Mouse (Mus musculus) neural tube, embryonic 12.5 days (tissue): ENCODE measurements at regions not wholly inside any gene's neighbourhood (a gene's known extent, or its start where the extent isn't known, plus 50 kb on each side); places are given as distances from the start of the nearest gene placed in this dataset.

Experiments
- ATAC-seq: fragments of 200-750 bp; cut with Nextera tagmentation; 2 replicates; pipeline ENCODE4 v1.8.0; 2017; ENCODE audit warnings: low read depth, mild to moderate bottlenecking, moderate TSS enrichment, moderate library complexity; ENCODE audit not compliant: low FRiP score
- H3K27ac ChIP-seq: fragments of 300-500 bp; sonication (generic); 2 replicates; pipeline ENCODE4 v1.5.1; 2016
- H3K27me3 ChIP-seq: fragments of 300-500 bp; sonication (generic); replicated peaks from 2 replicates; pipeline ENCODE4 v1.6.1; 2016; ENCODE audit warnings: mild to moderate bottlenecking
- H3K36me3 ChIP-seq: fragments of 300-500 bp; sonication (generic); 2 replicates; pipeline ENCODE4 v1.6.1; 2016; ENCODE audit warnings: mild to moderate bottlenecking
- H3K4me1 ChIP-seq: fragments of 300-500 bp; sonication (generic); 2 replicates; pipeline ENCODE4 v1.6.1; 2016
- H3K4me2 ChIP-seq: fragments of 300-500 bp; sonication (generic); replicated peaks from 2 replicates; pipeline ENCODE4 v1.6.1; 2016; ENCODE audit warnings: mild to moderate bottlenecking
- H3K4me3 ChIP-seq: fragments of 300-500 bp; sonication (generic); 2 replicates; pipeline ENCODE4 v1.5.1; 2016
- H3K9ac ChIP-seq: fragments of 300-500 bp; sonication (generic); 2 replicates; pipeline ENCODE4 v1.6.1; 2016; ENCODE audit warnings: mild to moderate bottlenecking
- H3K9me3 ChIP-seq: fragments of 300-500 bp; sonication (generic); 2 replicates; pipeline ENCODE4 v1.6.1; 2016; ENCODE audit warnings: mild to moderate bottlenecking
- WGBS: fragments of 180-500 bp; shearing (Covaris S2); methylation state at CpG from one replicate; pipeline ENCODE4 v1.1.7; 2016; 5-methylcytosine and 5-hydroxymethylcytosine counted together

DNA sequence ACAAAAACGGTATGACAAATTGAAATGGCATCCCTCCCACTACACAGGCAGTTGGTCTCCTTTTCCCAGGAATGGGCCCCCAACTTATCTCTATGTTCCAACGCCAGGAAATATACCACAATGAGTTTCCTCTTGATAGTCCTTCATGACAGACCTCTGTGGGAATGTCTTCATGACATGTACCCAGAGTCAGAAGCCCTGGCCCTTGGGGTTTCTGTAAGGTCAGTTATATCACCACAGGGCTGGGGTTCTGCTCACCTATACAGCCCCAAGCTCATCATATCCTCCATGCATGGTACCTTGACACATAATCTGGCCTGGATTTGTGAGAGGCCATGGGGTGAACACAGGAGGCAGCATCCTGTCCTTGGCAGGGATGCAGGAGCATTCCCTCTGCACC is 64.2 kb upstream of the Irx6 start:
- no peaks in the 10 kb centered on the region for H3K9me3 ChIP-seq
- no peaks in the 10 kb centered on the region for H3K27me3 ChIP-seq
- H3K36me3 ChIP-seq: no peaks in the 10 kb centered on the region
- H3K27ac ChIP-seq: no peak overlapping the region
- 85% methylated on average over 2 of the region's 2 CpGs for WGBS
- no peak overlapping the region for H3K4me3 ChIP-seq
- no peaks in the 10 kb centered on the region for H3K4me1 ChIP-seq
- no peak overlapping the region for H3K4me2 ChIP-seq
- no peak for ATAC-seq
- no peak overlapping the region for H3K9ac ChIP-seq

DNA sequence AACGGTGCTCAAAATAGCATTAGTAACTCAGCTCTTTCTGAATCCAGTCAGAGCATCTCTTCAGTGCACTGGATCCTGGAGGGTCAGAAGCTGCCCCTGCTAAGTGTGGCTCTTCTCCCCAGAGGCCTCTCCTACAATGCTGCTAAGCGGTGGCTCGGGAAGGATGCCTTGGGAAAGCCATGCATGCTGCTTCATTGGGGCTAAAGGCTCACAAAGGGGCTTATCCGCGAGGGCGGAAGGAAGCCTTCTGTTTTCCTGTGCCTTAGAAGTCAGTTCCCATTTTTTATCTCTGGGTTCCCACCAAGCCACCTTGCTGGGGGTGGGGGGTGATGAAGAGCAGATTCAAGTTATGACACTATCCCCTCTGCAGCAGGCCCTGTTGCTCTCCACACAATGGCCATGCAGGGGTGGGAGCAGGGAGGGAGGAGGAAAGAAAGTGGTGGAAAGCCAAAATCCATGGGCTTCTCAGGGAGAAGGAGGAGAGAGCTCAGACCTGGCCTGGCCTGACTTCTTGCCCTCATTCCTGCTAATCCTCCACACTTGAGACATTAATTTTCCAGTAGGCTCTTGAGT is 63.5 kb upstream of the Irx6 start:
- Histone ChIP-seq H3K27ac (no peak overlapping the region), H3K27me3 (no peaks in the 10 kb centered on the region), H3K4me2 (no peak overlapping the region), H3K36me3 (no peaks in the 10 kb centered on the region), H3K4me3 (no peak overlapping the region), H3K9me3 (no peaks in the 10 kb centered on the region), H3K4me1 (no peaks in the 10 kb centered on the region), H3K9ac (no peak overlapping the region)
- ATAC-seq: no peak
- 50% methylated on average over 6 of the region's 6 CpGs for WGBS

DNA sequence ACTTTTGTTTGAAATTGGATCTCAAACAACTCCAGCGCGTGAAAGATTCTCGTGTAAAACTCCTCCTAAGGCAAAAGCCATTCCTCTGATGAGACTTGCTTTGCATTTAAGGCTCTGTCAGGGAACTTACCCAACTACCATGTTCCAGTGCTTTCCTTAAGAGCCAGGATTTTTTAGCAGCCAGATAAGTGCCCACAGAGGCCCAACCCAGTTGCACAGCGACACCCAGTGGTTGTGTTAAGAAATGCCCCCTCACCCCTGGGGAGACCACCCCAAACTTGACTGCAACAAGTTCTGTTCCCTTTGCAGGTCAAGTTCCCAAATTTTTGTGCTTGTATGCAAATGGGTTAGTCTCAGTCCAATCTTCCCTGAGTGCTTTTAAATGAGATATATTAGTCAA is 60.6 kb upstream of the Irx6 start:
- no peak for ATAC-seq
- no peaks in the 10 kb centered on the region for H3K4me1 ChIP-seq
- H3K9ac ChIP-seq: no peak overlapping the region
- no peak overlapping the region for H3K4me3 ChIP-seq
- H3K9me3 ChIP-seq: no peaks in the 10 kb centered on the region
- no peak overlapping the region for H3K27ac ChIP-seq
- WGBS: 51% methylated on average over 4 of the region's 4 CpGs
- no peaks in the 10 kb centered on the region for H3K36me3 ChIP-seq
- H3K27me3 ChIP-seq: no peaks in the 10 kb centered on the region
- no peak overlapping the region for H3K4me2 ChIP-seq

DNA sequence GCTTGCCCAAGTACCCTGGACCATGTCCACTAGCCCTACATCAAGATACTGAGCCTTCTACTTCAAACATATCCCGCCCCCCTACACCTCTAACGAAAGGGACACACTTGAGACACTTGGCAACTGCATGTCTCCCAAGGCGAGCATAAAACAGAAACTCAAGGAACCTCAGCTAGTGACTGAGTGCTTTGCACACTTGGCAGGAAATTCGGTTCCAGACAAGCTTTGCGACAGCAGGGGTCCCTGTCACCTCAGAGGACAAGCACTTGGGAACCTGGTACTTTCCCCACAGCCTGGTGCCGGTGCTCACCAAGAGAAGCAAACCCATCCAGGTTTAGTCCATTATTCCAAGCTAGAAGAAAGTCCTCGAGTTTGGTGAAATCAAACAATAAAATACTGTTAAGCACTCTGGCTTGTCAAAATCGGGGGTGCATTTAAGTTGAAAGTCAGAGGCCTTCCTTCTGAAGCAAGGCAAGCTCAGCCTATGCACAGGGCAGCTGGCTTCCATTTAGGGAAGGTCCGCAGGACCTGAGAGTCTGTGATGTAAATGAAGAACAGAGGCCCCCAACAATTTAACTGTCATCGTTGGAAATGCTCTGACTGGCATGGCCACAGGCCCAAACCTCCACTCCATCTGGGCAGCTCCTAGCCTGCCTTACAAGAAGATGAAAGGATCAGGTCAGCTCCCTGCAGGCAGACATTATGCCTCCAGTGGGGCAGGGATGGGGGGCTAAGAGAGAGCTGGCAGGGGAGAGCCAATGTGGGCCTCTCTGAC is 57.6 kb upstream of the Irx6 start:
- WGBS: 61% methylated on average over 10 of the region's 10 CpGs
- no peak overlapping the region for H3K9ac ChIP-seq
- no peaks in the 10 kb centered on the region for H3K36me3 ChIP-seq
- no peaks in the 10 kb centered on the region for H3K4me1 ChIP-seq
- no peak overlapping the region for H3K4me2 ChIP-seq
- H3K9me3 ChIP-seq: no peaks in the 10 kb centered on the region
- no peak overlapping the region for H3K4me3 ChIP-seq
- H3K27me3 ChIP-seq: no peaks in the 10 kb centered on the region
- ATAC-seq: no peak
- H3K27ac ChIP-seq: no peak overlapping the region

DNA sequence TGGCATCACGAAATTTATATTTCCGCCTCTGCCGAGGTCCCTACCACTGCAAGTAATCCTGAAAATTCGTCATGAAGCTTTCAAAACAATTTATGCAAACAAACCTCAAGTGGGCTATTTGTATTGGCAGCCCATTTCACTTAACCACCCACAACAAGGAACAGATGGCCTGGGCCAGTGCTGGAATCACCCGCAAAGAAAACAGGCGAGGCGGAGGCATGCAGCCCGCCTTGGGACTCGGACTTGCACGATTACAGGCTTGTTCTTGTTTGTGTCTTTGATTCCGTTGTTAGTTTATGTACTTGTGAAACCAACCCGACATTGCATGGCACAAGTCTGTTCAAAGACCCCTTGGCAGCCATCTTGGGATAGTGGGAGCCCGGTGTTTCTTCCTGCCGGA is 55.8 kb upstream of the Irx6 start:
- H3K9me3 ChIP-seq: no peaks in the 10 kb centered on the region
- no peak overlapping the region for H3K4me2 ChIP-seq
- 77% methylated on average over 14 of the region's 14 CpGs for WGBS
- no peak overlapping the region for H3K27ac ChIP-seq
- ATAC-seq: no peak
- H3K27me3 ChIP-seq: no peaks in the 10 kb centered on the region
- H3K36me3 ChIP-seq: no peaks in the 10 kb centered on the region
- H3K4me1 ChIP-seq: no peaks in the 10 kb centered on the region
- H3K9ac ChIP-seq: no peak overlapping the region
- no peak overlapping the region for H3K4me3 ChIP-seq
